Mouse (Mus musculus) retina, postnatal 7 days (tissue): ENCODE results near the gene Thra.
A peak's percentile ranks its signal among the peaks of the same experiment; 100 is the strongest.
"Not testable (repeated sequence)": the region's sequence is repeated elsewhere in the genome, so short reads cannot be mapped to it uniquely, and the experiment has no call there.

Experiments
- DNase-seq: peaks from one replicate; pipeline ENCODE4 v3.0.0-alpha.2; 2012; ENCODE audit warnings: low read depth, low spot score

The Thra gene

DNA sequence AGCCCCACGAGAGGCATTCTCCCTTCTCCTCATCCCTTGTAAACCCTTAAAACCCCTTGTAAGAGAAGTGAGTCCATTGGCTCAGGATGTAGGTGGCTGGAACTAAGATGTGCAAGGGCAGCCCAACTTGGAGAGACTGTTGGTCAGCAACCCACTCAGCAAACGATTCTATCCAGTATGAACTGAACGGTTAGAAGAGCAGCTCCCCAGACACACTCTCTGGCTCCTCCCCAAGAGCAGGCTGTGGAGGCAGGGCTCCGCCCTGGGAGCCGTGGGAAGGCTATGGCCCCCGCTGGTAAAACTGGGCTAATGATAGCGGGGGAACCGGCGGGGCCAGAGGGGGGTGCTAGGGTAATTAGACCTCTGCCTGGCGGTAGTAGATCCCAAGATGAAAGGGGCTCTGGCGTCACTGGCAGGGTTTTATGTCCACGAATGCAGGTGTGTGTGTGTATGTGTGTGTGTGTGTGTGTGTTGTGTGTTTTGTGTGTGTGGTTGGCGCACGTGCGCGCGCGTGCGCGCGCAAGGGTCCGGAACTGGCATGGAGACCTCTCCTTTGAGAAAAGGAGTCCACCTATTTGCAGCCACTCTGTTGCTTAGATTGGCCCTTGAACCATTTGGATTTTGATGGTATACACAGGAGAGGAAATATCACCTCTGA, at the start of gene Thra:
Gene Thra (plus strand): TSS at position 246 of the 658 bp plus-strand sequence.
- no peak for DNase-seq

DNA sequence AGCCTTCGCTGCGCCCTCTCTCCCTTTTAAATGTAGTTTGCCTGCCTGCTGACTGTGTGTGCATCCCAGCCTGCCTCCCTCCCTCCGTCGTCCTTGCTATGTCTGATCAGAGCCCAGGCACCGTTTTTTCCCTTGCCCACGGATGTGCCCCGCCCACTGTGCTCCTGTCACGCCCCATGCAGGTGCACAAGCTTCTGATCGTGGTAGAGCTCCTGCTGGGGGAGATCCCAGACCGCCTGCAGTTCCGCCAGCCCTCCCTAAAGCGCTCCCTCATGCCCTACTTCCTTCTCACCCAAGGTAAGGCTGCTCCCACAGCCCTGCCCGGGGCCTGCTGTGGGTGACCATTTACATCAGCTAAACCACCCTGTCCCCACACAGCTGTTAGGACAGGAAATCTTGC, 47.2 kb upstream of the Thra start:
- no peak for DNase-seq

DNA sequence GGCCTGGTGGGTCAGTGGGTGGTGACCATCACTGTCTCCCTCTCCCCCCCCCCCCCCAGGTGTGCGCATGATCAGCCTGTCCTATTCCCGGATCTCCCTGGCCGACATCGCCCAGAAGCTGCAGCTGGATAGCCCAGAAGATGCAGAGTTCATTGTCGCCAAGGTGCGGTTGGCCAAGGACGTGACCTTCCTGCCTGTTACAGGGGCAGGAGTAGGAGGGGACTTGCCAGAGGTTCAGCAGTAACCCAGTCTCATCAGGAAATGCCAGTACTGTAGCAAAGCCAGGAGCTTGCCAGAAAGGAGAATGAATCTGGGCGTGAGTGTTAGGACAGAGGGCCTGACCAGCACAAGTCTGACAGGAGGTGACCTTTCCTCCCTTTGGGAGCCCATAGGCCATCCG, 46.7 kb upstream of the Thra start:
- no peak for DNase-seq

DNA sequence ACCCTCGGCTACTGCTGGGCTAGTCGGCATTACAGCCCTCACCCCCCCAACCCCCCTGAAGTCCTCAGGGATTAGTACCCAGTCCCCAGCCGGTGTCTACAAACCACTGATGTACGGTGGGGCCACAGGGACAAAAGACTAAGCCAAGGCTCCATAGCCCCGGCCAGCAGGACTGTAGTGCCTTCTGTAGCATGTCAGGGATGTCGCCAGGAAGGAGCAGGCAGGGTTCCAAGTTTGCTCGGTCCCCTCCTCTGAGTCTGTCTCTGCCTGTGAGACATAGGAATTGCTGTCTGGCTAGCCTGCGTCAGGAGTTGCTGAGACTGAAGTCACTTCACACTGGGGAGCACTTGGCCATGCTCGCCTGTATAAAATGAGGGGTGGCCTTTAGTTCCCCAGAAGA, 46.1 kb upstream of the Thra start:
- DNase-seq, result peak; percentile 28

DNA sequence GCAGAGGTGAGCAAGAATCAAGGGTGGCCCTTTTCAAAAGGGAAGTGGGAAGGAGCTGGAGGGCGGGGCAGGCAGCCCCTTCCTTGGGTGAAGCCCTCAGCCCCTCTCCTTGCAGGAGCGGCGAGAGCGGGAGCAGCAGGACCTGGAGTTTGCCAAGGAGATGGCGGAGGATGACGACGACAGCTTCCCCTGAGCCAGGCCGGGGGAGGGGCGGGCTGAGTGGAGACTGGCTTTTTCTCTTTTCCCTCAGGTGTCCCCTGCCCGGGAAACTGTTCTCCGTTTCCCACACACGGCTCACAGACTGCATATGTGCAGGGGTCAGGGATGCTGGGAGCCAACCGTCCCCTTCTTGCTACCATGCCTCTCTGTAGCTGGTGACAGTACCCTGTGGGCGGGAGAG, 45.0 kb upstream of the Thra start:
- no peak for DNase-seq

DNA sequence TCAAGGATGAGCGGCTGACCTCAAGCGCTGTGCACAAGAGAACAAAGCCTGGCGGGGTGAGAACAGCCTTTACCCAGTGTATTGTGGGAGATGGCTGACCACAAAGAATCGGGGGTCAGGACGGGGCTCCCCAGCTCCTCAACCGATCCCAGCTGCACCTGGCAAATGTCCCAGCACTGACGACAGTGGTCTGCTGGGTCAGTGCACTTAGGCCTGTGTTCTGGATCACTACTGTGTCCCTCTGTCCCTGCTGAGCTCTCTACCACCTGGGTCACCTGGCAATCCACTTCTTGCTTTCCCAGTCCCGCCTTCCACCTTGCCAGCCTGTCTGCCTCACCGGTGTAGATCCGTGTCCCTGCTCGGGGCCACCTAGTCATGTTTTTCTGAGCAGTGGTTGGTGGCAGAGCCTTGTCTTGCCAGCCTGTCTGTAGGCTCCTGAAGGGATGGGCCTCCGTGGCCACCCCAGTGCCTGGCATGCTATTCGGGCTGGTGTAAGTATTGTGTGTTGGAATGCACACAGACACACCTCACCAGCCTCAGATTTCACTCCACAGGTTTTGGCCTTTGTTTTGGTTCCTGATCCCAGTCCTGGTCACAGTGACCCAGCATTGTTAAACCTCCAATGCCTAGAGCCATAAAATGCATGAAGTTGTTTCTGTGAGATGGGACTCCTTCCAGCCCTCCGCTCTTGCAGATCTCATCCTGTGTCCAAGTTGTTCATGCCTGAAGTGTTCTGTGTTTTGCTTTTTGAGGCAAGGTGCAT, 43.8 kb upstream of the Thra start:
- no peak for DNase-seq

DNA sequence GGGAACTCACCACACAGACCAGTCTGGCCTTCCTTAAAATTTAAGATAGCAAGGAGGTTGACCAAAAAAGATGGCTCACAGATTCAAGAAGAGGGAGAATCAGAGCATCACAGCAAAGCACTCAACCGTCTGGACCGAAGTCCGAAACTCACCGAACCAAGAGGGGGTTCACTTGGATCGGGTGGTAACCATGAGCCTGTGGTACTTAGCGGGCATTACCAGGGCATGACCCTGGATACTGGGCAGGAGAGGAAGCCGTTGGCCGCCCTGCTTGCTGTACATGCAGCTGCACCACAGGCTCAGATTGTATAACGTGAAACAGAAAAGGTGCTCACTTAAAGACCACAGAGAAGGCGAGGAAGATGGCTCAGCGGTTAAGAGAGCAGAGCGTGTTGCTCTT, 43.2 kb upstream of the Thra start:
- no peak for DNase-seq

DNA sequence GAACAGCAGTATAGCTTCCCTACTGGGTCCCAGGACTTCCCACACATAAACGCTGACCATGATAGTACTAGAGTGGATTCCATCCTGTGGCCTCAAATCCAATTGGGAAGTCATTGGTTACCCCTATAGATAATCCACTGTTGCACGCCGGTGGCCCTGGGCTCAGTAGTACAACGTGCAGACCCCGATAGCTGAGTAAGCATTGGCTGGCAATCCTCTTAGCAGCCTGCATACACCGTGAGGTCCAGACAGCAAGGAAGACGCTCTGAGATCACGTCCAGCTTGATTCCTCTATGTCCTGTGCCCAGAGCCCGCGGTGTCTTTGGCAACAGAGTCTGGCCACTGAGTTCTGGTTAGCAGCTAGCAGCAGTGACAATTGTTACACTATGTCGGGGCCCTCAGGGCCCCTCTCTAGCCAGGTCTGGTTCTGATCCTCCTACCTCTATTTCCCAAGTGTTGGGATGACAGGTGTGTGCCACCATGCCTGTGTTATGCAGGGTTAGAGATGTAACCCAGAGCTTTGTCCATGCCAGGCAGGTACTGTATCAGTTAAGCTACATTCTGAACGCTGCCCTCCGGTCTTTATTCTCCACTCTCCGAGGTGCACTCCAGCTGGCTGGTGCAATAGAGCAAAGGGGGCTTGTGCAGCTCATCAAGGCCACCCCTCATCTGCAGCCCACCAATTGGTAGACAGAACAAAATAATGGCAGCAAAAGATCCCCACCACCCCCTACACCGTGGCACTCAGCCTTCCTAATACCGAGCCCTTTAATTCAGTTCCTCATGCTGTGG, 41.4 kb upstream of the Thra start:
- no peak for DNase-seq

DNA sequence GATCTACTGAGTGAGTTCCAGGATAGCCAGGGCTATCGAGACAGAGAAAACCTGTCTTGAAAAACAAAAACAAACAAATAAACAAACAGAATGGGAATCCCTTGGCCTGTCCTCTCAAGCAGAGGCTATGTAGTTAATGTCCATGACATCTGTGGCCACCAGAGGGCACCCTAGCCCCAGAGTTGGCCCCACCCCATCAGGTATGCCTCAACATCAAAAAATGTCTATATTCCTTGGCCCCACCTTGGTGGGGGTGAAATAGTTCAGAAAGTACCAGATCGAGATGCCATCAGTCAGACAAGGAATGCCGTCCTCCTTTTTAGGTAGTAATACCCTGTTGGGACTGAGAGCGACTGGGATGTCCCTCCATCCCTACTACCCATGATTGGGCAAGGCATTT, 40.5 kb upstream of the Thra start:
- peak; percentile 50 for DNase-seq

DNA sequence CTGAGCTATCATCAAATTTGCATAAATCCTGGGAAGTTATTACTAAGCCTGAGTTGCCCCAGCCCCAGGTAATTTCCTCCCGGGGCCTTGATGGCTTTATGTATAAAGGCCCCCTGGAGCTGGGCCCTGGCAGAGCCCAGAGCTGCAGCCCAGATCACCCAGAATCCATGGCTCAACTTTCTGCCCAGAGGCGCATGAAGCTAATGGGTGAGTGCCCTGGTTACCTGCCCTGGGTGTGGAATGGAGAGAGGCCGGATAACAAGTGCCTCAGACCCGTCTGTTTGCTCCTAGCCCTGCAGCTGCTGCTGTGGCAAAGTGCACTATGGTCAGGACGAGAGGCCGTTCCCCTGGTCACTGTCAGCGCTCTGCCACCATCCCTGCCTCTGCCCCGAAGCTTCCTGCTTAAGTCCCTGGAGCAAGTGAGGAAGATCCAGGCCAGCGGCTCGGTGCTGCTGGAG, 39.2 kb upstream of the Thra start, which contains the start of gene Csf3:
Gene Csf3 (plus strand): TSS at position 51 of the 458 bp plus-strand sequence.
- DNase-seq, result no peak

DNA sequence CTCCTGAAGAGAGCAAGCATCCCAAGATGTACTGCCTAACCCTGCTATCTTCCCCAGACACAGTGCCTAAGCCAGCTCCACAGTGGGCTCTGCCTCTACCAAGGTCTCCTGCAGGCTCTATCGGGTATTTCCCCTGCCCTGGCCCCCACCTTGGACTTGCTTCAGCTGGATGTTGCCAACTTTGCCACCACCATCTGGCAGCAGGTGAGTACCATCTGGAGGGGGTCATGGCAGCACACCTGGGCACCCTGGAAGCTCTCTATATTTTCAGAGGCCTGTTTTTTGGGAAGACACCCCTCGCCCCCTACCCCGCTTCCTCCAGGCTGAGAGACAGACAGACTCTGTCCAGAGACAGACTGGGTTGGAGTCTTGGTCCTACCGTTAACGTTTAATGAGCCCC, 38.1 kb upstream of the Thra start:
- DNase-seq, result no peak

DNA sequence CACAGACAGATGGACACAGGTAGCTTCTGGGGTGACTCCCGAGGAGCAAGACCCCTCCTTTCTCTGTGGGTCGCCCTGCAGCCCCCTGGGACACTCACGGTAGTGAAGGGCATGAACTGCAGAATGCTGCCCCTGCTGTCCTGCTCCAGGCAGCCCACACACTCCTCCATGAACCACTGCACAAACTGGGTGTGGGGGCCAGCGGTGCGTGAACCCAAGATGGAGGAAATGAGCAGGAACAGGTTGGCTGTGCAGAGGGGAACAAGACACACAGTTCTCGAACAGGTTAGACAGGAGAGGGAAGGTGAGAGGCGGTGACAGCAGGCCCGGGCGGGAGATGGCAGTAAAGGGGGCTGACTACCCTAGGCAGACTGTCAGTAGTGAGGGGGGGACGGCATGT, 35.4 kb upstream of the Thra start:
- no peak for DNase-seq

DNA sequence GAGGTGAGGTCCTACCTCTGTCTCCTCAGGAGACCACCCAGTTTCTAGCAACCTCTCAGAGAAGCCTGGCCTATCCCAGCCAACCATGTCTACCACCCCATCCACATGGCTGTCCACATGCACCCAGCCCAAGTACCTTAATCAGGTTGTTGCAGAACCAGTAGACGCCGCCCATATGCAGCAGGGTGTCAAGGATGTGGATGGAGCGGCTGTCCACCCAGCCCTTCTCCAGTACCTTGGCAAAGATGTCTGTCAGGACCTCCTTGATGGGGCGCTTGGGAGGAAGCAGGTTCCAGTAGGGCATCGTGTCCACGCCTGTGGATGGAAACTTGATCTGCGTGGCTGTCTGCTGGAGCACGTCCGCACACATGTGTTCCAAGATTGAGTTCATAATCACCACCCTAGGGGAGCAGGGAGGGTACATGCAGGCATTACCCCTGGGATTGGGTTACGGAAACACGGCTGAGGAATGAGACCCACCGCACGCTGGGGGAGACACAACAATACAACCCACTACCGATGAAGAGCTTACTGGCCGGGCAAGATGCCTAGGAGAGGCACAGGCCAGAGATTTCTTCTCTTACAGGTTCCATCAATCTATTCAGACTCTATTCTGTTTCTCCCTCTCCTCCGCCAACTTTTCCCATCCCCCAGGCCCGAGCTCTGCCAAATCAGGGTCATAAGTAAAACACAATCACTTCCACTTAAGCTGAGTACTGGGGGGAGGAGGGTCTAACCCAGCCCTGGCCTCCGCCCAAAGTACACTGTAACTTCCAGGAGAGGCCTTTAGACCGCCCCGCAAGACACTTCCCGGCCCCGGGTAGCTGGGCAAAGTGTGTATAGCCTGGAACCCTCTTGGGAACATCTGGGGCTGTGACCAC, 32.8 kb upstream of the Thra start:
- DNase-seq, result no peak

DNA sequence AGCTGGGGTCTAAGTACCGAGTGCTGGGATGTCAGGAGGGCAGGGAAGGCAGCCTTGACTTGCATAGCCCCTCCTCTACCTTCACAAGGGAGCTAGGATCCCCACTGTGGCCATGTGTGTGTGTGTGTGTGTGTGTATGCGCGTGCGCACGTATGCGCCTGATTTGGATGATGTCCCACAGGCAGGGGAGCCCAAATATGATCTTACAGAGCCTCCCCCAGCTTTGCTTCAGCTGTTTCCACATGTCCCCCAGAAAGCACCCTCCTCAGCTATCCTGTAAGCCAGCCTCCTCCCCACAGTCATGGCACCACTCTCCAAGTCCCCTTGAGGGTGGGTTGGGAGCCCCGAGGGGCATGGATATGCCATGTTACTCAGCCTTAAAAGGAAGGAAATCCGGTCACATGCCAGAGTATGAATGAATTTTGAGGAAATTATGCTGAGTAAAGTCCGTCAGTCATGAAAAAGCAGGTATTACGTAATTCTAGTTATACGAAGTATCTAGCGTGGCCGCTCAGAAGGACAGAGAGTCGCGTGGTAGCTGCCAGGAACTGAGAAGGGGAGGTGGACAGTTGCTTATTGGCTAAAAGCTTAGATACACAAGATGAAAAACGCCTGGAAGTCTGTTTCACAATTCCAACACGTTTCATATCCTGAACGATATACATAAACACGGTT, 32.0 kb upstream of the Thra start:
- DNase-seq, result no peak

DNA sequence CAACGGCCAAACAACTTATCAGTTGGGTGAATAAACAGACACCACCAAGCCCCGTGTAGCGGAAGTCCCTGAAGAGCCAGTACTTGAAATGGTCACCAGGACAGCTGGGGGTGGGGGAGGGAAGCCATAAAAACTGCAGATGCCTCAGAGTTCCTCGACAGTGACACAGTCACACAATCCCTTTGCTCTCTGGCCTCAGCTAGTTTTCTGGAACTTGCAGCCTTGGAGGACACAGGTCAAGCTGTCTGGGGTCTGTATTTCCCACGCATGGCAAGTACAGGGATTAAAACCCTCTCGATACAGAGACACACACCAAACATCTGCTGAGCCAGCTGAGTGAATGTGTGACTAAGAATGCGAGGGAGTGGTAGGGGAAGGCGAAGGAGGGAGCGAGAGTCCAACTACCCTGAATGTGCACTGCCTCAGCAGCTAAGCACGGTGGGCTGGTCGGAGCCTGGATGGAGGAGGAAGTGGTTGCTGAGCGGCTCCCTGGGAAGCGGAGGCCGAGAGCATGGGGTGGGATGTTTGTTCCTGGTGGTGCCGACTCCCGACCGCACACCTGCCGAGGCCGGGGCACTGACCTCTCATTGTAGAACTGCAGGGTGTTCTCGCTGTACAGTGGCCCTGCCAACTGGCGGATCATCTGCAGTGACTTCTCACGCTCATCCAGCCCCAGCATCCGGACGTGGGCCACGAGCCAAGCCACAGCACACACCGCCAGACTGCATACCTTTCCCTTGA, 31.3 kb upstream of the Thra start:
- no peak for DNase-seq

DNA sequence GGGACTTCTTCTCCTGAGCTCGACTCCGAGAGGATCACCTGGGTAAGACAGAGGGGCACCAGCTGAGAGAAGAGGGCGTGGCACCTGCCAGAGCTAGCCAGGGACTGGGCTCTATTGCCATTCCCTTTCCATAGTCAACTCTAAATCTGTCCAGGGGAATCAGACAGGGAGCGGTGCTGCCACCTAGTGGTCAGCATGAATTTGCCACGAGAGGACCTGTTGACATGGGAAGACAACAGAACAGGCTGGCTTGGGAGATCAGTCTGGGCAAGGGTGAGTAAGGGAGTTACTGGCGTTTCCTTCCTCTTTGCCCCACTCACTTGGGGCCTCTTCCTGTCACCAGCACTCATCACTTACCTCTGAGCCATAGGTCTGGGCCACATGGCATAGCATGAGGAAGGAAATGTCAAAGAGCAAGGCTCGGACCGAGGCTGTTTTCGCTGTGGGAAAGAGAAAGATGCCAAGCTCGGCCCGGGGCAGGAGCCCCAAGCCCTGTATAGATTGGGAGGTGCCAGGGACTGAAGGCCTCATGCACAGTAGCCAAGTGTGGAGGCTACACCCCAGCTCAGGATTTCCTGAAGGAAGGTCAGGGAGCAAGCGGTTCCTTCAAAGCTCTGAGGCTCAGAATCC, 29.9 kb upstream of the Thra start:
- peak; percentile 84 for DNase-seq

DNA sequence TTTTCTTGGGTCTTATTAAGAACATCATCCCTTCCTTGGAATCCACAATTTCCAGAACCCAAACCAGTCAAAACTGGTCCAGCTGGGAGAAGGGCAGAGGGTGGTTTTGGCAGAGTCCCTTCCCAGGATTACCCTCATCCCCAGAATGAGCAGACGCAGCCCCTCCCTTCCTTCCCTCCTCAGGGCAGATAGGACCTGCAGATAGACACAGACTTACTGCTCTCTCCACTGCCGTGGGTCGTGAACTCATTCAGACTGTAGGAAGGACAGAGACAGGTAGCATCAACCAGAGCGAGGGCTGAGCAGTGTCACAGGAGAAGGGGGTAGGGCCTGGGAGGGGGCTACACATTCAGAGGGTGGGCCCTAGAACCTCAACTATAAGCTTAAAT, 29.4 kb upstream of the Thra start:
- no peak for DNase-seq

DNA sequence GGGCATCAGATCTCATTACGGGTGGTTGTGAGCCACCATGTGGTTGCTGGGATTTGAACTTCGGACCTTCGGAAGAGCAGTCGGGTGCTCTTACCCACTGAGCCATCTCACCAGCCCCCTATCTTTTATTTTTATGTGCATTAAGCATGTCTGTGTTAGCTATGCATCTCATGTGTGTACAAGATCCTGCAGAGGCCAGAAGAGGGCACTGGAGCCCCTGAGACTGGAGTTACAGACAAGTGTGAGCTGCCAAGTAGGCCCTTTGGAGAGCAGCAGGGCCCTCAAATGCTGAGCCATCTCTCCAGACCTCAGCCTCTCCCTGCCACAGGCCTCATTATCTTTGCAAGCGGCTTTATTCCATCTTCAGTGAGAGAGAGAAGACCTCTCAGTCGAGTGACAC, 28.4 kb upstream of the Thra start:
- DNase-seq, result not testable (repeated sequence)

DNA sequence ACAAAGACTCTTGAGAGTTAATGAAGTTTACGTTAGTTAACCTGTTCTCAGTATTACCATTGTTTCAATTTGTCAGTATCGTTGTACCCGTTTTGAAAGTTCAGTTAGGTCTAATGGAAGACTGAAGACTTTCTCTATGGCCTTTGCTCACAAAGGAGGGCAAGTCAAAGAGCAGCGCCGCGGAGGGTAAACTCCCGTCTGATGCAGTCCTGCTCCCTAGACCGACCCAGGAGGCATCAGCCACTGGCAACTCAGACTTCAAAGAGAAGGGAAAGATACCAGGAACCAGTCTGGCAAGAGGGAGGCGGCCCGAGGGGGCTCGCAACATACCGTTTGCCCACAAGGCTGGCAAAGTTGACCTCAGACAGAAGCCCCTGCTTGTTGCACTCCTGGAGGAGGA, 26.7 kb upstream of the Thra start:
- no peak for DNase-seq

DNA sequence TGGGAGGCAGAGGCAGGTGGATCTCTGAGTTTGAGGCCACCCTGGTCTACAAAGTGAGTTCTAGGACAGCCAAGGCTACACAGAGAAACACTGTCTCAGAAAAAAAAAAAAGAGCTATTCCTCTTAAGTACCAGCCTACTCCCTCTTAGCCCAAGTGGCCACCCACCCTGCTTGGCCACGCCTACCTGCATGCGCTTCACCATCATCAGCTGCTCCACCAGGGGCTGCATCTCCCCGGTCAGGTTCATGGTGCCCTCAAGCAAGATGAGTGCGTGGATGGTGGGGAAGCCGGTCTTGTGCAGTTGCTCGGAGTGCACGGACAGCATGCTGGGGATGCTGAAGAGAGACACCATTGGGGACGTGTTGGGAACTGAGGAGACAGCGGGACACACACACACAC, 24.5 kb upstream of the Thra start:
- no peak for DNase-seq
